Mouse (Mus musculus) small intestine, adult 2 months (tissue): ENCODE results near the gene Umad1.

ENCODE experiments used
- CTCF ChIP-seq: fragments of 200-500 bp; IDR thresholded peaks from 2 replicates; pipeline ENCODE4 v1.5.1; 2012; ENCODE audit warnings: low read depth, mild to moderate bottlenecking, control low read depth, inconsistent platforms, low read length, moderate library complexity, mixed read lengths; ENCODE audit not compliant: insufficient replicate concordance, insufficient read length; ENCODE audit errors: extremely low read depth
- POLR2A ChIP-seq: fragments of 200-500 bp; IDR thresholded peaks from 2 replicates; pipeline ENCODE4 v1.6.1; 2012; ENCODE audit warnings: low read depth, mild to moderate bottlenecking, control low read depth, inconsistent platforms, low read length, moderate library complexity

DNA sequence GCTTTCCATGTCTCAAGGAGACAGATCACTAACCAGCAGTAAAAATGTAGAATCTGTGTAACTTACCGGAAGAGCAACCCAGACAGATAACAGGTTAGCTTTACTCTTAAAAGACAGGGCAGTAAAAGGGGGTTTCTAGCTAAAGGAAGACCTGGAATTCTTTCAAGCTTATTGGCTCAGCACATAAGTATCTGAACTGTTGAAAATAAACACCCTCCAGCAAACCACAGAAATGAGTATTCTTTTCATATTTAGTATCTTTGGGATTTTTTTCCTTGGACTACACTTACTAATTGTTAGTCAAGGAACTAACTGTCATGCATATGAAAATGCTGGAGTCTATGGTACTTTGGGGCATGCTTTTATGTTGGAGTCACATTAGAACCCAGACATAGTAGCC lies 89.3 kb downstream of the Umad1 start:
- TF ChIP-seq CTCF (no peak), POLR2A (no peak)
